Mouse (Mus musculus) gastrocnemius, adult 8-10 months (tissue): ENCODE results near the gene Zbtb22. TPM values are rescaled to one million over a fixed set of nuclear protein-coding genes. Genes with fewer than 3 reads are reported as not detected.
"Not testable (repeated sequence)": the region's sequence is repeated elsewhere in the genome, so short reads cannot be mapped to it uniquely, and the experiment has no call there.

ENCODE experiments used
- DNase-seq, 2 experiments: peaks; one replicate each; pipeline ENCODE4 v3.0.0; 2022; ENCODE audit warnings: low spot score in 2 of 2
- total RNA-seq, 4 experiments: library from RNA; stranded (reverse); gene quantifications; 2 replicates each; pipeline ENCODE4 v1.2.4; 2022

Gene Zbtb22
- total RNA-seq, result 10 to 100 TPM; 14.5 to 18.7 (median 17.1) TPM

DNA sequence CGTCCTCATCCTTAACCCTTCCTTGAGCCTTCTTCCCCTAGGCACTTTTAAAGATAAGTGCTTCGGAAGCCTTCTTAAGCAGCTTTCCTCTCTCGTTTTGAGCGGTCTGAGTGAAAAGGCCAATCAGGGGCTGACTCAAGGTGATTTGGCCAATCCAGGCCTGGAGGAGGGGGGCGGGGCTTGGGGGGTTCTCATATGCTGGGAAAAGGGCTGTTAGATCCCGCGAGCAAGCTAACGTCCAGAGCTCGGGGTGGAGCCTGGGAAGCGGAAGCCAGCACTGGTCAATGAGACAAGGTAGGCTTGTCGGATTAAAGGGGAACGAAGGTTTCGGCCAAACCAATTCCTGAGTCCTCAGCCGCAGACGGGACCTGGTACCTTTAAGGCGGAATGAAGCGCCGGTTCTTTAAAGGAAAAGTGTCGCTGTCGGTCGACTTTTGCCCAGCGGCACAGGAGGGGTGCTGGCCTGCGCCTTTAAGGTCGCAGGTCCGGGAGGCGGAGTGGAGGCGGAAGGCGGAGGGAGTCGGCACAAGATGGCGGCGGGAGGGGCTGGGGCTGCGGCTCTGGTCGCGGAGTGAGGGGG is at the start of gene Zbtb22, which contains the start of gene Tapbp:
Gene Zbtb22, plus strand, starts transcription at position 234 of the 580 bp plus-strand sequence.
Gene Tapbp, plus strand, starts transcription at position 229 of the 580 bp plus-strand sequence.
- peak; percentile 92 to 95 for DNase-seq

DNA sequence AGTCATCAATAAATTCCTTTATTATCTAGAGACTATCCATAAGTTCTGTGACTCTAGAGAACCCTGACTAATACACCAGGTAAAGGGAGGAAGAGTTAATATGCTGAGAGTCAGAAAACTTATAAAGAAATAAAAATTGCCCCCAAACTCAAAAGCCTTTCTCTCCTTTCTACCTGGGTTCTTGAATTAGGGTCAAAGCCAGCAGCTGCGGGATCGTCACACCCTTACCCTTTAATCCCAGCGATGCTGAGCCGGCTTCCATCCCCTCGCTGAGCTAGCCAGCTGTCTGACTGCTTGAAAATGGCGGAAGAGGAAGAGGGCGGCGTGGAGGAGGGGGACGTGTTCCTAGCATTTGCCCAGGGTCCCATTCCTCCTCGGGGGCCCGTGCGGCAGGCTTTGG is 42.2 kb upstream of the Zbtb22 start, which contains the start of gene Gm7029:
Gene Gm7029, plus strand, starts transcription at position 301 of the 400 bp plus-strand sequence.
- DNase-seq, result not testable (repeated sequence)

DNA sequence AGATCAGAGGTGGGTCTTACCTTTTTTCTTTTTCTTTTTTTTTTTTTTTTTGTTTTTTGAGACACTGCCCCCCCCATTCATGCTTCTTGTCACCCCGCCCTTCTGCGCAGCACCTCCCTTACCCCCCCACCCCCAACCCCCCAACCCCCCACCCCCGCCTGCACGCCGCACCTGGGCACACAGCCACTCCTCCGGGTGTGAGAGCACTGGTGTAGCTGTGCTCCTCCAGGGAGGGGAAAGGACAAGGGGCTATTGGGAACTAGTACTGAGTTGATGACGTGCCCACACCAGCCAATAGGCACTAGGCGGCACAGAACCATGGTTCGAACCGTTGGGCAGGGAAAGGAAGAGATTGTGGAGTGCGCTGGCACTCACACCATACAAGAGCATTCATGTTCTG is 41.3 kb upstream of the Zbtb22 start:
- DNase-seq, result no peak

DNA sequence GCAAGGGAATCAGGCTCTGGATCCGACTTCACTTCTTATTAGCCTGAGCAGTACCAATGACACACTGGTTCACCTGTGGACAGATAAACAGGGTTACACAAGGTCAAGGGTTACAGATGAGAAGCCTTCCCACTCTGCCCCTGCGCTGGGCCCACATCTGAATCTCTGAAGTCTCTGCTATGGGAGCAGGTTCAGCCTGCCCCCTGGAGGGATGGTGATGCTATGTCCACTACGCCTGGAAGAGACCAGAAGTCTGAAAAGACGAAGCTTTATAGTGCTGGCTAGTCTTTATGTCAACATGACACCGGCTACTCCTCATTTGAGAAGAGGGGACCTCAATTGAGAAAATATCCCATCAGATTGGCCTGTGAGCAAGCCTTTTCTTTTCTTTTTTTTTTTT is 39.9 kb upstream of the Zbtb22 start:
- DNase-seq, result not testable (repeated sequence)

DNA sequence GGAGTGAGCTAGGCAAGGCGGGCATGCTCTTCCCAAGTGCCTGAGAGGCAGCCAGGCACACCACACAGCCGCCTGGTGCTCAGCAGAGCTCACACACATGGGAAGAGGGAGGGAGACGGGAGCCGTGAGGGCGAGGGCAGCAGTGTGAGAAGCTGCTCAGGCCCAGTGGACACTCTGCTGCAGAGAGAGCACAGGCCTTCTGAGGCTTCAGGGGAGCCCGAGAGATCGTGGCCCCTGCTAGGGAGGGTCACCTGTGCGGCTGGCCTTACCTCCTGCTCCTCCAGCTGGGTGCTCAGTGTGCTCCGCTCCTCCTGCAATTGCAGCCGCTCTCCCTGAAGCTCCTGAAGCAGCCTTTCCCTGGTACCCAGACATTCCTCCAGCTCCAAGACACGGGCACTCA is 31.4 kb upstream of the Zbtb22 start:
- not testable (repeated sequence) for DNase-seq

DNA sequence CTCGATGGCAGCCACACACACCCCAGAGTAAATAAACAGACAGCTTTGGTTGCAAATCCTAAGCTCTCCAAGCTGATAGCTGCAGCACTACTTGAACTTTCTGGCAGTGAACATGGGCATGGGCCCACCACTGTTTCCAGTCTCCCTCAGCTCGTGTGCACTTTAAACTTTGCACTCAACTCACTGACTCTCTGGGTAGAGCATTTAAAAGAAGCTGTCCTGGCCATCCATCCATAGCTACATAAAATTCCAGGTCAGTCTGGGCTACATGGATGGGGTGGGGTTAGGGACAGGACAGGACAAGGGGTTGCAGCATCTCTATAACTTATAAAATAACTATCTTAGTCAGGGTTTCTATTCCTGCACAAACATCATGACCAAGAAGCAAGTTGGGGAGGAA is 27.9 kb upstream of the Zbtb22 start:
- DNase-seq, result not testable (repeated sequence)

DNA sequence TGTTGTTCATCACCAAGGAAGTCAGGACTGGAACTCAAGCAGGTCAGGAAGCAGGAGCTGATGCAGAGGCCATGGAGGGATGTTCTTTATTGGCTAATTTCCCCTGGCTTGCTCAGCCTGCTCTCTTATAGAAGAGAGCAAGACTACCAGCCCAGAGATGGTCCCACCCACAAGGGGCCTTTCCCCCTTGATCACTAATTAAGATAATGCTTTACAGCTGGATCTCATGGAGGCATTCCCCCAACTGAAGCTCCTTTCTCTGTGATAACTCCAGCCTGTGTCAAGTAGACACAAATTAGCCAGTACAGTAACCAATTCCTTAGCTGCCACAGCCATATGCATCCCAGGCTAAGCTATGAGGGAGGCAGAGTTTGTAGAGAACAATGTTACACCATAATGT is 27.5 kb upstream of the Zbtb22 start:
- DNase-seq, result not testable (repeated sequence)

DNA sequence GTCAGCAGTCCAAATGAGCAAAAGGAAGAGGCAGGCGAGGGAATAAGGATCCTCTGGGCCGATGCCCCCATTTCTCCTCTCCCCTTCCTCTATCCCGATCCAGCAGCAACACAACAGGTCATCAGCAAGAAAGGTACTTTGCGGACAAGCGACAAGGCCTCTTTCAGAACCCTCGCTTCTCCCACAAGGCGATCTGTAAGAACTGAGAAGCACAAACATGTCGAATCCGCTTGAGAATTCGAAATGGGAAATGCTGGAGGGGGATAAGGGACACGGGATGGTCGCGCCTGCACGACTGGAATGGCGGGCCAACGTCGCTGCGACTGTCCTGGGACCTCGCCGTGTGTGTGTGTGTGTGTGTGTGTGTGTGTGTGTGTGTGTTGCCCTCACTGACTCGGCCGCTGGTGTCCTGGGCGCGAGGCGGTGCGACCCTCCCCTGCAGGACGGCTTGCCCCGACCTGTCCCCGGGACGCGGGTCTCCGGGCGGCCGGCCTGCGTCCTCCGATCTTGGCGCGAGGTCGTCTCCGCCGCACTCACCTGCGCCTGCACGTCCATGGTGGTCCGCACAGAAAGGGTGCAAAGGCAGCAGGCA is 25.7 kb upstream of the Zbtb22 start:
- DNase-seq, result not testable (repeated sequence)

DNA sequence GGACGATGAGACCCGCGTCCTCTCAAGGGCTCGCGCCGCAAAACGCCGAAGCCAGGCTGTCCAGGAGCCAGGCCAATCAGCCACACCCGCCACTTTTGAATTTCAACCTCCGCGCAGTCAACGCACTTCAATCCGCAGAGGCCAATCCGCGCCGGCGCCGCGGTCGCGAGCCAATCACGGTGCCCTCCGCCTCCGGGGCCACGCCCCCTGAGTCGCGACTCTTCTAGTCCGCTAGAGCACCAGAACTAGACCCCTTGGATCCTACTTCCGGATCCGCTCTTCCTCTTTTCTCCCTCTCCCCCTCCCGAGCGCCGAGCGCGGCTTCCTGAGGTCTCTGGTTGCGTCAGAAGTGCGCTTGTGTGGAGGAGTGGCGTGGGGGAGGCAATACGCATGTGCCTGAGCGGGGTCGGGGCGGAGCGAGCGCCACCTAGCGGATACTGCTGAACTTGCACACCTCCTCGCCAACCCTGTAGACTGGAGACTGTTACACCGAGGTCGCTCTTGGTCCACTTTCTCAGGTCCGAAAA is 25.1 kb upstream of the Zbtb22 start, which contains the start of gene Kifc1:
Gene Kifc1, minus strand, starts transcription at position 129 of the 527 bp plus-strand sequence.
- DNase-seq, result peak; percentile 100

DNA sequence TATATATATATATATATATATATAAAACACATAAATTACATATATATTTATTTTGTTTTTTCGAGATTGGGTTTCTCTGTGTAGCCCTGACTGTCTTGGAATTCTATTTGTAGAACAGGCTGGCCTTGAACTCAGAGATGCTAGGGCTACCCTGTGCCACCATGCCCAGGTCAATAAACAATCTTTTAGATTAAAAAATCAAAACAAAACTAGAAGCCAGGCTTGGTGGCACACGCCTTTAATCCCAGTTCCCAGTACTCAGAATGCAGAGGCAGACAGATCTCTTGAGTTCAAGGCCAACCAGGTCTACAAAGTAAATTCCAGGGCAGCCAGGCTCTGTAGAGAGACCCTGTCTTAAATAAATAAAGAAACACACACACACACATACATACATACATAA is 24.3 kb upstream of the Zbtb22 start:
- DNase-seq, result no peak

DNA sequence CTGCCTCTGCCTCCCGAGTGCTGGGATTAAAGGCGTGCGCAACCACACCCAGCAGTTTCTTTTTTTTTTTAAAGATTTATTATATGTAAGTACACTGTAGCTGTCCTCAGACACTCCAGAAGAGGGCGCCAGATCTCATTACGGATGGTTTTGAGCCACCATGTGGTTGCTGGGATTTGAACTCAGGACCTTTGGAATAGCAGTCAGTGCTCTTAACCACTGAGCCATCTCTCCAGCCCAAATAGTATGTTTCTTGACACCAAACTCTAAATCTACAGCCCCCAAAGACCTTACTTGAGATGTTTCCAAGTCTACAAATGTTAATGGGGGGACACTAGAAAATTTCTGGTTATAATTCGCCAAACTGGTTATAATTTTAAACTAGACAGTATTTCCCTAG is 23.8 kb upstream of the Zbtb22 start:
- DNase-seq, result not testable (repeated sequence)

DNA sequence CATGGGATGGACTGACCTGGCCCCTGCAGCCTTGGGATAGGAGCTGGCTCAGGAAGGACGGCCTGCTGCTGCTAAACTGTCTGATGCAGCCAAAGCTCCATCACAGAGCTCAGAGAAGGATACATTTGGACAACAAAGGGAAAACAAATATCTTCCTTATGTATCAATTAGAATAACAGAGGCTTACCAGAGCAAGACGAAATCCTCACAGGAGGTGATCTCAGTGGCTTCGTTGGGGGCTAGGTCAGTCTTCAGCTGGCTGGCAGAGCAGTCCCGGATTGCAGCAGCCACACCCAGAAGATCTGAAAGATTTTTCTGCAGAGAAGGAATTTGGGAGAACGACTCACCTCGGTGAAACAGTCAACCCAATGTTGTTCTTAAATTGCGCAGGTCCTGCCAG is 23.3 kb upstream of the Zbtb22 start:
- DNase-seq, result no peak

DNA sequence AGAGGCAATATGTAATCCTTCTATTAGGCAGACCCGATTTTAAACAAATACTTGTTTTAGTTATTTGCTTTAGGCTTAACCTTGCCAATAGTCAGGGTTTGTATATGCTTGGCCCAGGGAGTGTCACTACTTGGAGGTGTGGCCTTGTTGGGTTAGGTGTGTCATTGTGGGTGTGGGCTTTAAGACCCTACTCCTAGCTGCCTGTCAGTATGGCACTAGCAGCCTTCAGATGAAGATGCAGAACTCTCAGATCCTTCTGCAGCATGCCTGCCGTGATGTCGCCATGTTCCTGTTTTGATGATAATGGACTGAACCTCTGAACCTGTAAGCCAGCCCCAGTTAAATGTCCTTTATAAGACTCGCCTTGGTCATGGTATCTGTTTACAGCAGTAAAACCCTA is 22.7 kb upstream of the Zbtb22 start:
- DNase-seq, result not testable (repeated sequence)

DNA sequence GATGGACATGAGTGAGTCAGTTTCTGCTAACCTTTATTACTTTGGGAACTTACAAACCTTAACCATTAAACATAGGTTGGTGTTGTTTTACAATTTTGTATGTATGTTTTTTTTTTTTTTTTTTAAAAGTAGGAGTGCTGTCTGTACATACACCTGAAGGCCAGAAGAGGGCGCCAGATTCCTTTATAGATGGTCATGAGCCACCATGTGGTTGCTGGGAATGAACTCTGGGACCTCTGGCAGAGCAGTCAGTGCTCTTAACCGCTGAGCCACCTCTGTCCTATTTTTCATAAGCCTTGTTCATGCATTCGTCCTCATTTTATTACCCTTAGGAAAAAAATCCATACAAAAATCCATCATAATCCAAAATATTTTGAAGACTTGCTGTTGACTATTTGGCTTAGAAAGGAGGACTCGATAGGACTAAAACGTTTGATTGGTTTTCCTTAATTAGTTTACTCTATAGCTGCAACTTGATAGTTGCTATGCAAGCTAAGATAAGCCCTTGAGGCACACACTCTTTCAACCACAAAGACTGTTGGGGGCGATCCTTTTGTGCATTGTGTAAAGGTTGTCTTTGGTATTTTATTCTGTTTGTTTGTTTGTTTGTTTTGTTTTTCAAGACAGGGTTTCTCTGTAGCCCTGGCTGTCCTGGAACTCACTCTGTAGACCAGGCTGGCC is 18.4 kb upstream of the Zbtb22 start:
- DNase-seq, result no peak

DNA sequence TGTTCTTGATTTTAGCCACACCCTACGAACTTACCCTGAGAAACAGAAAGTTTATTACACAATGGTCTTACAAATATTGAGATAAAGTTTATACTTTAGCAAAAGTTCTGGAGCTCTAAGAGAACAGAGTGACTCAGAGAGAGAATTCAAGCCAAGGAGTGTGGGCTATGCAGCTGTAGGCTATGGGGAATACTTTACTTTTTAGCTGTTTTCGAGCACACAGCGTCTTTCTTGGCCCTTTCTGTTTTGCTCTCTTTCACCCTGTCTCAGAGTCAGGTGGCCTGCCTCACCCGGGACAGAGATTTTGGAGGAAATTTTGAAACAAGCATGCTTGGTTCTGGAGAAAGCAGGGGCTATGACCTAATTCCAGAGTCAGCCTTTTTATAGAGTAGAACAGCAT is 17.5 kb upstream of the Zbtb22 start:
- DNase-seq, result not testable (repeated sequence)

DNA sequence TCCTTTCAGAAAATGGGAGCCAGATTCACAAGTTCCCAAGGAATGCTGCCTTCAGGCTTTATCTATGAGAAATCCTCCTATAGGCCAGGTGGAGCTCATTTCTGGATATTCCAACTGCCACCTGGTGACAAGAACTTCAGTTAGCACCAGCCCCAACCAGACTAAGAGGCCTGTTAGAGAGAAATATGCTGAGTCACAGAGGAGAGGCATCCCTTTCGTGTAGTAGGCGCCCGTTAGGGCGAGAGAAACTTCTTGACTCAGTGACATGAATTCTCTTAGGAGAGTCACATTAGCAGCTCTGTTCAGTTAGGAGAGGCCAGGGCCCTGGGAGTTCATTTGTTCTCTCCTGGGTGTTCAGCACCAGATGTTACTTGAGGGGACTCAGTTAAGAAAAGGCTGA is 16.1 kb upstream of the Zbtb22 start:
- no peak for DNase-seq

DNA sequence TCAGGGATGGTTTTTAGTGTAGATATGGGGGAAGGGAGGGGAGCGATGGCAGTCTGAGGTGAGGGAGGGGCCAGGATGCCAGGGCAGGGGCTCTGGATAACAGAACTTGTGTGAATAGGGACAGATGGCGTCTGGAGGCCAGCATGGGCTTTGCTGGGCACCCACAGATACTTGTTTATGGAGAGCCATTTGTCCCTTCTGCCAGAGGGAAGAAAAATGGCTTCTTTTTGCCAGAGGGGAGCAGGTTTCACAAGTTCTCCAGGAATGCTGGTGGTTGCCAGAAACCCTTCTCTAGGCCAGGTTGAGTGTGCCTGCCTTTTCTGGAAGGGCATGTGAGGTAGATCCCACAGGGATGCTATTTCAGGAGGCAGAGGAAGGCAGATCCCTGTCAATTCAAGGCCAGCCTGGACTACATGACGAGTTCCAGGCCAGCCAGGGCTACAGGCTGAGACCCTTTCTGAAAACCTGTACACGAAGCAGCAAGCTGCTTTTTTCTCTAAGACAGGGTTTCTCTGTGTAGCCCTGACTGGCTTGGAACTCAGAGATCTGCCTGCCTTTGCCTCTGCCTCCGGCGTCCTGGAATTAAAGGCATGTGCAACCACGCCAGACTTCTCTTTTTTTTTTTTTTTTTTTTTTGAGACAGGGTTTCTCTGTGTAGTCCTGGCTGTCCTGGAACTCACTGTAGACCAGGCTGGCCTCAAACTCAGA is 15.3 kb upstream of the Zbtb22 start:
- DNase-seq, result no peak

DNA sequence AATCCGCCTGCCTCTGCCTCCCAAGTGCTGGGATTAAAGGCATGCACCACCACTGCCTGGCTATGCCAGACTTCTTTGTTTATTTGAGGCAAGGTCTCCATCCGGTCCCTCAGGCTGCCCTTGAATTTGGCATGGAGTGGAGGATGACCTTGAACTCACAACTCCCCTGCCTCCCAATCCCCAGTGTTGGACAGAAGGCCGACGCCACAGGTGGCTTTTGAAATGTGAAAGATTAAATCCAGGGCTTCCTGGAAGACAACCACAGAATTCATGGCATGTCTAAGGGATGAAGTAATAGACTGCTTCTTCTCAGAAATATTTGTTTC is 14.8 kb upstream of the Zbtb22 start:
- no peak for DNase-seq

DNA sequence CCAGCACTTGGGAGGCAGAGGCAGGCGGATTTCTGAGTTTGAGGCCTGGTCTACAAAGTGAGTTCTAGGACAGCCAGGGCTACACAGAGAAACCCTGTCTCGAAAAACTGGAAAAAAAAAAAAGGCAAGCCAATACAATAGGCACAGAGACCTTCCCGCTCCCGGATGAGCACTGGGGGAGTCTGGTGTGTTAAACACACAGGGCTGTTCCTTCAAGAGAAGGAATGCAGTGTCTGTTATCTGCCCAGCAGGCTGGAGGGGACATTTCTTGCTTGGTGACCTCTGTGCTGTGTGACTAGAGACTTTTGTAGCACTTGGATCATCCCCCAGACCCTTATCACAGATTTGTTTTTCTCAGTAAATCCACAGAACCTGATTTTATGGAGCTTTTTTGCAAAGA is 14.1 kb upstream of the Zbtb22 start:
- DNase-seq, result no peak

DNA sequence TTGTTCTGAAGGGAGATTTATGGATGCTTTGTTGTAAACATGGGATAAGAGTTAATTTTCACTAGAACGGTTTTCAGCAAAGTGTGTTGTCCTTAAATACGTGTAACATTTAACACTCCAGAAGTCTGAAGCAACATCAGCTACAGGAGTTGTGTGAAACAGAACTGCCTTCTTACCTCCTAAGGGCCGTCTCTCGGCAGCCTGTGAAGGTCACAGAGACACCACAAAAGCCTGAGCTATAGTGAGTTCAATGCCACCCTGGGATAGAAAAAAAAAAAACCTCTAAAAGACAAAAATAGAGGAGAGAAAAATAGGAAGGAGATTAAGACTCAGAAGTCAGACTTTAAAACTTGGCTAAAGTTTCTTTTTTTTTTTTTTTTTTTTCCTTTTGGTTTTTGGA is 13.6 kb upstream of the Zbtb22 start:
- DNase-seq, result no peak

DNA sequence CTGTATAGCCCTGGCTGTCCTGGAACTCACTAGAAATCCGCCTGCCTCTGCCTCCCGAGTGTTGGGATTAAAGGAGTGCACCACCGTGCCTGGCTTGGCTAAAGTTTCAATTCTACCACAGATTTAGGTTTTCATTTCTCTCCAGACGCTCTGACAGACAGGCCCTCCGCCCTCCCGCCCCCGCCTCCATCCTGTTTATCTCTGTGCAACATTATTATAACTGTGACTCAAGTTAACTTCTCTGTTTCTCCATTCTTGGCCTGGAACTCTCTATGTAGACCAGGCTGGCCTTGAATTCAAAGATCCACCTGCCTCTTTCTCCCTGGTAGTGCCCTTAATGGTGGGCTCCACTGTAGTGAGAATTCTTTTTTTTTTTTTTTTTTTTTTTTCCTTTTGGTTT is 13.2 kb upstream of the Zbtb22 start:
- DNase-seq, result no peak
